Mouse (Mus musculus) stomach, embryonic 14.5 days (tissue): ENCODE measurements at regions not wholly inside any gene's neighbourhood (a gene's known extent, or its start where the extent isn't known, plus 50 kb on each side); places are given as distances from the start of the nearest gene placed in this dataset.

Source experiments
- ATAC-seq: fragments of 200-750 bp; cut with Nextera tagmentation; 2 replicates; pipeline ENCODE4 v1.8.0; 2017; ENCODE audit warnings: low read depth, moderate TSS enrichment; ENCODE audit not compliant: insufficient number of reproducible peaks, insufficient read depth, low FRiP score
- H3K27ac ChIP-seq: fragments of 300-500 bp; sonication (generic); 2 replicates; pipeline ENCODE4 v1.5.1; 2014; ENCODE audit warnings: mild to moderate bottlenecking, low read length, moderate library complexity, mixed read lengths
- H3K27me3 ChIP-seq: fragments of 300-500 bp; sonication (generic); 2 replicates; pipeline ENCODE4 v1.6.1; 2014; ENCODE audit warnings: low read length, control low read depth, mixed read lengths; ENCODE audit not compliant: control insufficient read depth, insufficient read depth
- H3K36me3 ChIP-seq: fragments of 300-500 bp; sonication (generic); 2 replicates; pipeline ENCODE4 v1.6.1; 2014; ENCODE audit warnings: mild to moderate bottlenecking, control low read depth, low read length, moderate library complexity, mixed read lengths; ENCODE audit not compliant: control insufficient read depth, insufficient read depth
- H3K4me1 ChIP-seq: fragments of 300-500 bp; sonication (generic); 2 replicates; pipeline ENCODE4 v1.6.1; 2014; ENCODE audit warnings: low read length, control low read depth, mixed read lengths; ENCODE audit not compliant: control insufficient read depth, insufficient read depth
- H3K4me2 ChIP-seq: fragments of 300-500 bp; sonication (generic); replicated peaks from 2 replicates; pipeline ENCODE4 v1.6.1; 2014; ENCODE audit warnings: low read depth, low read length, control low read depth
- H3K4me3 ChIP-seq: fragments of 300-500 bp; sonication (generic); 2 replicates; pipeline ENCODE4 v1.5.1; 2014; ENCODE audit warnings: low read depth, low read length, control low read depth
- H3K9ac ChIP-seq: fragments of 300-500 bp; sonication (generic); replicated peaks from 2 replicates; pipeline ENCODE4 v1.6.1; 2014; ENCODE audit warnings: low read depth, mild to moderate bottlenecking, control low read depth, low read length, moderate library complexity, mixed read lengths
- H3K9me3 ChIP-seq: fragments of 300-500 bp; sonication (generic); 2 replicates; pipeline ENCODE4 v1.6.1; 2016; ENCODE audit warnings: low read depth, low read length, control low read depth; ENCODE audit not compliant: control insufficient read depth
- WGBS: fragments of 180-500 bp; shearing (Covaris S2); extraction: QIAGEN DNeasy Blood & Tissue Kit; methylation state at CpG from one replicate; pipeline ENCODE4 v1.1.7; 2014; 5-methylcytosine and 5-hydroxymethylcytosine counted together

DNA sequence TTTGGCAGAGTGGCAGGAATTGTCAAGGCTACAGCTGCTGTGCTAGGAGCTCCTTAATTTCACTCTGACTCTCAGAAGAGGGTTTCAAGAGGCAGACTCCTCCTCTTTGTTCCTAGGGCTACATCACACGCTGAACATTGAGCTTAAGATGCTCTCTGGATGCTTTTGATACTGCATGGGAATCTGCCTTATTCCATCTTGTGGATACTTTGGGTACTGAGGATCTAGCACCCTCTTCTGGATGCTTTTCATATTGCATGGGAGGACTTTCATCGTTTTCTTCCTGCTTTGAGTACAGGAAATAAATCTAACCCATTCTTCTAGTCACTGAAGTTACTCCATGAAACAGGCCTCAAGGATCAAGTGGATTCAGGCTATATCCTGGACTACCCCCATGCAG is 513.9 kb upstream of the Dsel start:
- Histone ChIP-seq H3K27ac (no peak overlapping the region), H3K9ac (no peak overlapping the region), H3K4me1 (no peaks in the 10 kb centered on the region), H3K4me3 (no peak overlapping the region), H3K4me2 (no peak overlapping the region), H3K9me3 (no peaks in the 10 kb centered on the region), H3K27me3 (no peaks in the 10 kb centered on the region), H3K36me3 (no peaks in the 10 kb centered on the region)
- WGBS, result 7% methylated on average over 2 of the region's 2 CpGs
- no peak for ATAC-seq

DNA sequence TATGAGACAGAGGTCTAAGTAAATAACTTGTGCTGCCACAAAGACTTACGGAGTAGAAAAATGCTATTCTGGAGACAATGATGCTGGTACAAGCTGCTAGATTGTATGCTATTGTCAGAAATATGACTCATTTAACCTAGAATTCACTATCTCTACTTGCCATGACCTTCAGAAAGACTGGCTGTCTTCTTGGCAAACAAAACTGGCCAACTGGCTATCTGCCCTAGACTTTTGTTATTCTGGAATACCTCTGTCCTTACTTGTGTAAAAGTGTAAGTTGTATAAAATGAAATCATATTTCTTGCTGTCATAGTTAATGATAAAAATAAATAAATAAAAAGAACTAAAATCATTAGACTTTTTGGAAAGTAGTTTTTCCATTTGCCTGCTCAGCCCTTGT is 491.1 kb upstream of the Dsel start:
- no peaks in the 10 kb centered on the region for H3K27me3 ChIP-seq
- H3K27ac ChIP-seq, result no peak overlapping the region
- no peaks in the 10 kb centered on the region for H3K36me3 ChIP-seq
- no peak overlapping the region for H3K4me3 ChIP-seq
- no peak overlapping the region for H3K4me2 ChIP-seq
- H3K9me3 ChIP-seq, result no peaks in the 10 kb centered on the region
- no peak for ATAC-seq
- H3K4me1 ChIP-seq, result no peaks in the 10 kb centered on the region
- H3K9ac ChIP-seq, result no peak overlapping the region
- WGBS, result 81% methylated on average over 1 of the region's 1 CpGs
